Mouse (Mus musculus) ovary, postnatal 36 days (tissue): ENCODE measurements around the gene Rnf39.

Experiments used
- DNase-seq: peaks from one replicate; pipeline ENCODE4 v3.0.0; 2022; ENCODE audit warnings: low spot score, mixed read lengths

The Rnf39 gene

GRCm38 (mm10) chr17:36942791-36943471 is at the start of gene Rnf39:
Rnf39 (plus strand) TSS chr17:36942918.
- DNase-seq = no peak

DNA sequence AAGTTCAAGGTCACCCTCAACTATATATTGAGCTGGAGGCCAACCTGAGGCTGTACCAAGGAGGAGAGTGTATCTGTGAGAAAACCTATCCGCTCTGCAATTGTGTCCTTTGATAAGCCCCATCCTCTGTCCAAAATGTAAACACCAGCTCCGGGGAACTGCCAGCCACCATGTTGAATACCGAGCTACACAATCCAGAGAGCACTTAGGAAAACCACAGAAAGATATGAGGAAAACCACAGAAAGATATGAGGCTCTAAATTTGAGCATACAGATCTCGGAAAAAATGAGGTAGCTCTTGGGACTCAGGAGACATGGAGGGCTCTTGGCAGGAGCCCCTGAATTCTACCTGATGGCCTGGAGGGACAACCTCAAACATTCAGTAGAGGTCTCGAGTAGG is 49.3 kb upstream of the Rnf39 start:
- DNase-seq = no peak

DNA sequence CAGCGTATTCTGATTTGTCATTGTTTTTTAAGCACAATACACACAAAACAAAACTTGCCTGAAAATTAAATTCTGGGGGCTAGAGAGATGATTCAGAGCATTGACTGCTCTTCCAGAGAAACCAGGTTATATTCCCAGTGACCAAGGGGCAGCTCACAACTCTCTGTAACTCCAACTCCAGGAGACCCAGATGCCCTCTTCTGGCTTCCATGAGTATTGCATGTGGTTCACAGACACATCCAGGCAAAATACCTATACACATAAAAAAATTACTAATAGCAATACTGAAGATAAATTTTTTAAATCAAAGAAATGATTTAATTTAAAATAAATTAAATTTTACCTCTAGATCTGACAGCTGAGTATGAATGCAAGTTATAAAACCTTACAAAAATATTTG is 46.1 kb upstream of the Rnf39 start:
- DNase-seq = no peak

- no peak for DNase-seq
Measured at GRCm38 (mm10) chr17:36897065-36897464, 45.7 kb upstream of the Rnf39 start.

DNA sequence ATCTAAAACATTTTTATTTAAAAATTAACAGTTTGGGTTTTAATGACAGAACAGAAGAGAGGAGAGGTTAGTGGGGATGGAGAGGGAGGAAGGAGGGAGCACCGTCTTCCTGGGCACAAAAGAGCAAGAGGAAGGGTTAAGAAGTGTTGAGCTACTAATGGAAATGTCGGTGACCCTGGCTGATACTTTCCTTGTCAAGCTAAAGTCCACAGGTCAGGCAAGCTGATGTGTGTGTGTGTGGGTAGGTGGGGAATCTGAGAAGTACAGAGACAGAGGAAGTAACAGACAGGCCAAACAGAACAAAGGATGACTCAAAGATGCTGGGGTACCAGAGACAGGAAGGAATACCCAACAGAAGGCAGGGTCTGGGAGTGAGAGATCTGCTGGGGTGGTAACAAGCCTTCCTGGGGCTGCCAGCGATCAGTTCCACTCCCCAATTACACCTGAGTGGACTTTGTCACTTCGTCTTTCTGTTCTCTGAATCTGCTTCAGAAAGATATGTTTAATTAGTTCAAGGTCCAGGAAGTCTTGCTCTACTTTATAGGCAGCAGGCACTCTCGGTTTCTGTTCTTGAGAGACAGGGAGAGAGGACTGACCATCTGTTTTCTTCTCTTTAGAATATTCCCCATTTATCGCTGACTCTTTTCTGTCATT is 45.0 kb upstream of the Rnf39 start, which contains the start of gene Trim31:
Gene Trim31 (plus strand): TSS at position 567 of the 654 bp plus-strand sequence.
- DNase-seq = no peak

DNA sequence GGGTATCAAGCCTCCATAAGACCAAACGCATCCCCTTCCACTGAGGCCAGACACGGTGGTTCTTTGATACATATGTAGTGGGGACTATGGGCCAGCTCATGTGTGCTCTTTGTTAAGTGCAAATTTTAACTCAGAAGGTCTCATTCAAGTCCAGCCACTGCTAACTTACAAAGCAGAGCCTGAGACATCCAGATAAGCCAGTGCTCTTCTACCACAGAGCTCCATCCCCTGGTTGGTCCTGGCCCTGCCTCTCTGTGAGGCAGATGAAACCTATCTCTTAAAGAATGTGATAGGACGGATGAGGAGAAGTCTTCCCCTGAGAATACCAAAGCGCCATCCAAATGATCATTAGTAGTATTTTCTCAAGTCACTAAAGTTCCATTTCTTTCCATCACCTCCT is 43.3 kb upstream of the Rnf39 start:
- DNase-seq = no peak

GRCm38 (mm10) chr17:36900001-36900400 is 42.7 kb upstream of the Rnf39 start:
- DNase-seq = no peak

- DNase-seq = no peak
Measured at GRCm38 (mm10) chr17:36900691-36901090, 42.0 kb upstream of the Rnf39 start.

- no peak for DNase-seq
Measured at GRCm38 (mm10) chr17:36903651-36904050, 39.1 kb upstream of the Rnf39 start.

DNA sequence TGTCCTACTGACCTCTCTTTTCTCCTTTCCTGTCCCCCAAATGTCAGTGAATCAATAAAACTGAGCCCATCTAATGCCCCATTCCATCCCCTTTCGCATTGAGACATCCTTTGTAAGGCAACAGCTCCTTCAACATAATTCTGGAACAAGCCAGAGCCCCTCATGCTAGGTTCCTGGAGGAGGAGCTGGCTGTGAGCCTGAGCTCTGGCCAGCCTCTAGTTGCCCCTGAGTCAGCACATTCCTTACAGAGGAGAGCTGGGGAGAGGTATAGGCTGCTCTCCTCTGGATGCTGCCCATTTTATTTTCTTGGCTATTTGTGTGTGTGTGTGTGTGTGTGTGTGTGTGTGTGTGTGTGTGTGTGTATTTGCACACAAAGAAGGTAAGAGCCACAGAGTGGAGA is 34.5 kb upstream of the Rnf39 start:
- no peak for DNase-seq

DNA sequence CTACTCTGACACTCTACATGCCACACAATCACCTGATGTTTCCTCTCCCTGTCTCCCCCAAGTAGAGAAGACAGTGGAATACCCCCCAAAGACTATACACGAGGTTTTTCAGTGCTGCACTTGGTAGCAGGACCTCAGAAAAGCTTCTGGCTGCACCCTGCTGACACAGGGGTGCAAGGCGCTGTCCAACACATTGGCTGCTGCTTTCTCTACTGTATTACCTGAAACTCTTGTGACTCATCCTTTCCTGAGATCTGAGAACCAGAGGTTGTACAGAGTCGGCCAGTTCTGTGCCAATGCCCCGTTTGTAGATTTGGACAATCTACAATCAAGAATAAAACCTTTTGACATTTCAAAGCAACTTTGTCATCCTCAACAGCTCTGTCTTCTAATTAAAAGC is 32.9 kb upstream of the Rnf39 start:
- DNase-seq = no peak

GRCm38 (mm10) chr17:36912031-36912430 is 30.7 kb upstream of the Rnf39 start:
- no peak for DNase-seq

GRCm38 (mm10) chr17:36914108-36914507 is 28.6 kb upstream of the Rnf39 start:
- DNase-seq = peak; percentile 52

- DNase-seq = peak; percentile 44
Measured at GRCm38 (mm10) chr17:36915076-36915475, 27.6 kb upstream of the Rnf39 start.

DNA sequence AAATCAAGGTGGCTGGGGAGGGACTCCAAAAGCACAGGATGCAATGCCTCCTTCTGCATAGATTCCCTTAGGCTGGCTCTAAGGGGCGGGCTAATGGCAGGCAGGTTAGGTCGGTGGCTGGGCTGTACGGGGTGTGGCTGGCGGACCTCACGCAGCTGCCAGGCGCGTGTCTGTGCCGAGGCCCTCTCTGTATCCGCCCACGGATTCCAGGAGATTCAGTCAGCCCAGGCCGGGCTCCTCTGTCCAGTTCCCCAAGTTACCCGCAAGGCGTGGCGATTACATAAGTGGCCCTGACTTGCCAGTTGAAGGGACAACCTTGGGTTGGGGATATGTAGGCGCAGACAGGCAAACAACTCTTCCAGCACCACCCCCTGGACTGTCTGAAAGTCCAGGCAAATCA is 22.5 kb upstream of the Rnf39 start:
- peak; percentile 38 for DNase-seq

GRCm38 (mm10) chr17:36922715-36923114 is 20.0 kb upstream of the Rnf39 start:
- DNase-seq = no peak

DNA sequence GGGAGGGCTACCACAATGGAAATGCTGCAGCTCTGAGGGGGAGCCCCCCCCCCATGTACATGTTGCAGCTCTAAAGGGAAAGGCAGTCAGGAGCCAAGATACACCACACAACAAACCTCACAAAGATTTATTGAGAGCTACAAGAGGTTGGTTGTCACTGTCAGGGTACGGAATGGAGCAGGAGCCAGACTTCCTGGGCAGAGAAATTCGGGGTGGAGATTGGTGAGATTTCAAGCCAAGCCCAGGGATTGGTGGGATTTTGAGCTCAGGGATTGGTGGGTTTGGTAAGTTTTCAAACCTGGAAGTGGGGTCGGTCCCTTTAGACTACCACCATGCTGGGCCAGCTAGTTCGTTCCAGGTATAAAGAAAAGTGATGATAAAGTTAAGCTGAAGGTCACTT is 19.2 kb upstream of the Rnf39 start:
- DNase-seq = no peak

DNA sequence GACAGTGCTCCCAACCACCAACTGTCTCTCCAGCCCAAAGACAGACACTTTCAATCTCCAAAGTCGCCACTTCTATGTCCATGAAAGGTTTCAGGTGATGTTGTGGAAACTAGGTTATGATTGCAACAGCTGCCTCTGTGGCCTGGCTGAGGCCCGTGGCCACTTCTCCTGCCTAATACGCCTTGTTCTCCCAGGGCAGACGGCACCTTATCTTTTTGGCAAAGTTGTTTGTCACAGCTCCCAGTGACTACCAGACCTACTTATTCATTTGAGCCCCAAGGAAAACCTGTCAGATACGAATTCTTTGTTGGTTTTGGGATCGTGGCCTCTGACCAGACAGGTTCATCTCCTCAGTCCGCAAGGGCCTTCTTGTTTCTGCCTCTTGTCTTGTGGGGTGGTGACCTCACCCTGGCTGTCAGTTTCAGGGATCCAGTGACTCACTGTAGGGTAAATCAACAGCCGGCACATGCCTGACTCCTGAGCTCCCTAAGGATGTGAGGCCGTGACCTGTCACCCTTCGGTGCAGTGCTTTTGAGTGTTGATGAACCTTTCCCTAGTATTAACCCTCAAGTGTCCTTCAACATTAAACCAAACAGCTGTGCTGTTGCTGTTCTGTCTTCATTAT is 15.1 kb upstream of the Rnf39 start:
- no peak for DNase-seq

GRCm38 (mm10) chr17:36929236-36929932 is 13.3 kb upstream of the Rnf39 start:
- no peak for DNase-seq

- DNase-seq = no peak
Measured at GRCm38 (mm10) chr17:36930233-36930632, 12.5 kb upstream of the Rnf39 start.

- DNase-seq = no peak
Measured at GRCm38 (mm10) chr17:36931130-36931529, 11.6 kb upstream of the Rnf39 start.

DNA sequence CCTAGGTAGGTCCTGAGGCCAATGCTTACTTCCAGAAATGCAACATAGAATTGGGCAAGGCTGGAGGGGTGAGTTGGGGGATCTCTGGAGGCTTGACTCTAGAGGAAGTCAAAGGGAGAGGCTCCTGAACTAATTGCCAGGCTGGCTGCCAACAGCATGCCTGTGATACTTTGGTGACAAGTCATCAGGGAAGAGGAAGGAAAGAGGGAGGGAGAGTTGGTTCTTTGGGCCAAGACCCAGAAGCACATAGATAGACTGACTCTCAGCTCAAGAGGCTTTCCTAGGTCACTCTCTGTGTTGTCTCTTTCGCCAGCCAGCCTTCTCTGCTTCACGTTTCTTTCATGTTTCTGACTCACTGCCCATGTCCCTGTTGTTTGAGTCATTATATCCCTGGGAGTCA is 10.9 kb upstream of the Rnf39 start:
- DNase-seq = no peak

DNA sequence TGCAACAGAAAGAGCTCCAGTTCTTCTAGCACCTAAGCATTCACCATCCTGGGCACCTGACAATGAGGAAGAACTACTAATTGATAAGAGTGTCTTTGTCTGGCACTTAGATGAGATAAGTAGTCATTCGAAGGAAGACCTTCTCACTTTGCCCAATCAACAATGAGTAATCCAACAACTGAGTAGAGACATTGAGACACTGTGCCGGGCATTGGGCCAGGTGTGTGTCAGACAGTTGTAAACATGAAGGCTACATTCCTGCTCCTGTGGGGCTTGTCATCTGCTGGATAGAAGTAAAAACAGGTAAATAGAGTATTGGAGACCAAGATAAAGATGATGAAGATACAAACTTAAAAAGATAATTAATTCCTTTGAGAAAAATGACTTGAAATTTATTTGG is 4.7 kb upstream of the Rnf39 start:
- DNase-seq = no peak
